Mouse (Mus musculus) heart, embryonic 11.5 days (tissue): ENCODE results near the gene Rcn1. TPM values are rescaled to one million over a fixed set of nuclear protein-coding genes. Genes with fewer than 3 reads are reported as not detected.

Source experiments
- ATAC-seq: fragments of 200-750 bp; cut with Nextera tagmentation; replicated peaks from 2 replicates; pipeline ENCODE4 v1.8.0; 2017; ENCODE audit warnings: moderate library complexity; ENCODE audit not compliant: insufficient number of reproducible peaks, low FRiP score, low TSS enrichment
- H3K27ac ChIP-seq: fragments of 300-500 bp; sonication (generic); 2 replicates; pipeline ENCODE4 v1.5.1; 2014; ENCODE audit warnings: mild to moderate bottlenecking, low read depth, low read length
- H3K27me3 ChIP-seq: fragments of 300-500 bp; sonication (generic); 2 replicates; pipeline ENCODE4 v1.6.1; 2014; ENCODE audit warnings: mild to moderate bottlenecking, low read length, mixed read lengths; ENCODE audit not compliant: control insufficient read depth, insufficient read depth
- H3K36me3 ChIP-seq: fragments of 300-500 bp; sonication (generic); 2 replicates; pipeline ENCODE4 v1.6.1; 2014; ENCODE audit warnings: mild to moderate bottlenecking, low read length, moderate library complexity, mixed read lengths; ENCODE audit not compliant: control insufficient read depth, insufficient read depth
- H3K4me1 ChIP-seq: fragments of 300-500 bp; sonication (generic); 2 replicates; pipeline ENCODE4 v1.6.1; 2014; ENCODE audit warnings: low read length; ENCODE audit not compliant: control insufficient read depth, insufficient read depth
- H3K4me2 ChIP-seq: fragments of 300-500 bp; sonication (generic); 2 replicates; pipeline ENCODE4 v1.6.1; 2014; ENCODE audit warnings: mild to moderate bottlenecking, moderate library complexity
- H3K4me3 ChIP-seq: fragments of 300-500 bp; sonication (generic); 2 replicates; pipeline ENCODE4 v1.5.1; 2014; ENCODE audit warnings: low read depth, low read length
- H3K9ac ChIP-seq: fragments of 300-500 bp; sonication (generic); 2 replicates; pipeline ENCODE4 v1.6.1; 2014; ENCODE audit warnings: mild to moderate bottlenecking, low read depth, low read length, moderate library complexity
- H3K9me3 ChIP-seq: fragments of 300-500 bp; sonication (generic); replicated peaks from 2 replicates; pipeline ENCODE4 v1.6.1; 2016; ENCODE audit warnings: low read length; ENCODE audit not compliant: control insufficient read depth
- WGBS: fragments of 180-500 bp; shearing (Covaris S2); extraction: QIAGEN DNeasy Blood & Tissue Kit; methylation state at CpG from one replicate; pipeline ENCODE4 v1.1.7; 2014; ENCODE audit not compliant: insufficient replicate concordance; 5-methylcytosine and 5-hydroxymethylcytosine counted together
- polyA plus RNA-seq: library from polyadenylated mRNA; unstranded; fragments of >200 nt; fragmentation: Nextera tagmentation; extraction: Ambion mirVana; gene quantifications from 2 replicates; pipeline ENCODE4 v1.2.1, GENCODE M21; 2014

Gene Rcn1
- polyA plus RNA-seq, 1 experiment from 2014 or later = 90.2 TPM

GRCm38 (mm10) chr2:105390653-105391413 is 8.3 kb downstream of the Rcn1 start:
- Histone ChIP-seq H3K4me2 (no peak overlapping the region), H3K4me3 (no peak overlapping the region), H3K9me3 (no peaks in the 10 kb centered on the region), H3K27ac (no peak overlapping the region), H3K9ac (no peak overlapping the region), H3K36me3 (peaks cover 36% of the 10 kb centered on the region), H3K27me3 (no peaks in the 10 kb centered on the region), H3K4me1 (peaks cover 8% of the 10 kb centered on the region)
- no peak for ATAC-seq
- 57% methylated on average over 6 of the region's 6 CpGs for WGBS

- 91% methylated on average over 17 of the region's 17 CpGs for WGBS
- Histone ChIP-seq H3K36me3 (peaks cover 44% of the 10 kb centered on the region), H3K27ac (no peak overlapping the region), H3K9me3 (no peaks in the 10 kb centered on the region), H3K4me1 (peaks cover 4% of the 10 kb centered on the region; the same call in 1 of the 2 replicates), H3K4me2 (no peak overlapping the region), H3K4me3 (no peak overlapping the region), H3K27me3 (no peaks in the 10 kb centered on the region), H3K9ac (no peak overlapping the region)
- ATAC-seq = no peak
Observed at GRCm38 (mm10) chr2:105389007-105389890, 9.9 kb downstream of the Rcn1 start.

GRCm38 (mm10) chr2:105386418-105386817 is 12.7 kb downstream of the Rcn1 start:
- Histone ChIP-seq H3K9ac (no peak overlapping the region), H3K4me1 (peaks cover 4% of the 10 kb centered on the region; the same call in 1 of the 2 replicates), H3K27ac (no peak overlapping the region), H3K27me3 (no peaks in the 10 kb centered on the region), H3K4me2 (no peak overlapping the region), H3K4me3 (no peak overlapping the region), H3K36me3 (peaks cover 34% of the 10 kb centered on the region), H3K9me3 (no peaks in the 10 kb centered on the region)
- no peak for ATAC-seq
- WGBS = 86% methylated on average over 4 of the region's 4 CpGs

GRCm38 (mm10) chr2:105384998-105385397 is 14.1 kb downstream of the Rcn1 start:
- no peak overlapping the region for H3K27ac ChIP-seq
- 83% methylated on average over 3 of the region's 3 CpGs for WGBS
- H3K4me2 ChIP-seq = no peak overlapping the region
- H3K27me3 ChIP-seq = no peaks in the 10 kb centered on the region
- H3K4me1 ChIP-seq = no peaks in the 10 kb centered on the region
- peaks cover 25% of the 10 kb centered on the region for H3K36me3 ChIP-seq
- ATAC-seq = no peak
- no peaks in the 10 kb centered on the region for H3K9me3 ChIP-seq
- H3K4me3 ChIP-seq = no peak overlapping the region
- no peak overlapping the region for H3K9ac ChIP-seq

- H3K27ac ChIP-seq = no peak overlapping the region
- no peaks in the 10 kb centered on the region for H3K9me3 ChIP-seq
- H3K4me1 ChIP-seq = no peaks in the 10 kb centered on the region
- H3K4me2 ChIP-seq = no peak overlapping the region
- 89% methylated on average over 8 of the region's 8 CpGs for WGBS
- ATAC-seq = no peak
- H3K4me3 ChIP-seq = no peak overlapping the region
- peaks cover 19% of the 10 kb centered on the region for H3K36me3 ChIP-seq
- no peak overlapping the region for H3K9ac ChIP-seq
- no peaks in the 10 kb centered on the region for H3K27me3 ChIP-seq
Observed at GRCm38 (mm10) chr2:105383063-105383462, 16.1 kb downstream of the Rcn1 start.

GRCm38 (mm10) chr2:105380757-105381319 is 18.3 kb downstream of the Rcn1 start:
- no peak for ATAC-seq
- no peak overlapping the region for H3K9ac ChIP-seq
- peaks cover 10% of the 10 kb centered on the region for H3K36me3 ChIP-seq
- no peak overlapping the region for H3K27ac ChIP-seq
- H3K4me3 ChIP-seq = no peak overlapping the region
- WGBS = 72% methylated on average over 3 of the region's 3 CpGs
- no peaks in the 10 kb centered on the region for H3K4me1 ChIP-seq
- no peaks in the 10 kb centered on the region for H3K9me3 ChIP-seq
- H3K27me3 ChIP-seq = no peaks in the 10 kb centered on the region
- no peak overlapping the region for H3K4me2 ChIP-seq

- ATAC-seq = no peak
- peaks cover under 1% of the 10 kb centered on the region; the same call in 1 of the 2 replicates for H3K36me3 ChIP-seq
- H3K4me3 ChIP-seq = no peak overlapping the region
- 64% methylated on average over 1 of the region's 1 CpGs for WGBS
- no peak overlapping the region for H3K27ac ChIP-seq
- no peak overlapping the region for H3K4me2 ChIP-seq
- no peaks in the 10 kb centered on the region for H3K9me3 ChIP-seq
- no peaks in the 10 kb centered on the region for H3K27me3 ChIP-seq
- H3K9ac ChIP-seq = no peak overlapping the region
- H3K4me1 ChIP-seq = no peaks in the 10 kb centered on the region
Observed at GRCm38 (mm10) chr2:105379682-105380081, 19.4 kb downstream of the Rcn1 start.

- WGBS = 82% methylated on average over 4 of the region's 4 CpGs
- Histone ChIP-seq H3K4me1 (no peaks in the 10 kb centered on the region), H3K9me3 (no peaks in the 10 kb centered on the region), H3K9ac (no peak overlapping the region), H3K27me3 (no peaks in the 10 kb centered on the region), H3K27ac (no peak overlapping the region), H3K4me2 (no peak overlapping the region), H3K4me3 (no peak overlapping the region), H3K36me3 (no peaks in the 10 kb centered on the region)
- ATAC-seq = no peak
Observed at GRCm38 (mm10) chr2:105375705-105376104, 23.4 kb downstream of the Rcn1 start.
